Comparison of ENCODE assay signal across 10 mouse cellular contexts in the genomic region with DNA sequence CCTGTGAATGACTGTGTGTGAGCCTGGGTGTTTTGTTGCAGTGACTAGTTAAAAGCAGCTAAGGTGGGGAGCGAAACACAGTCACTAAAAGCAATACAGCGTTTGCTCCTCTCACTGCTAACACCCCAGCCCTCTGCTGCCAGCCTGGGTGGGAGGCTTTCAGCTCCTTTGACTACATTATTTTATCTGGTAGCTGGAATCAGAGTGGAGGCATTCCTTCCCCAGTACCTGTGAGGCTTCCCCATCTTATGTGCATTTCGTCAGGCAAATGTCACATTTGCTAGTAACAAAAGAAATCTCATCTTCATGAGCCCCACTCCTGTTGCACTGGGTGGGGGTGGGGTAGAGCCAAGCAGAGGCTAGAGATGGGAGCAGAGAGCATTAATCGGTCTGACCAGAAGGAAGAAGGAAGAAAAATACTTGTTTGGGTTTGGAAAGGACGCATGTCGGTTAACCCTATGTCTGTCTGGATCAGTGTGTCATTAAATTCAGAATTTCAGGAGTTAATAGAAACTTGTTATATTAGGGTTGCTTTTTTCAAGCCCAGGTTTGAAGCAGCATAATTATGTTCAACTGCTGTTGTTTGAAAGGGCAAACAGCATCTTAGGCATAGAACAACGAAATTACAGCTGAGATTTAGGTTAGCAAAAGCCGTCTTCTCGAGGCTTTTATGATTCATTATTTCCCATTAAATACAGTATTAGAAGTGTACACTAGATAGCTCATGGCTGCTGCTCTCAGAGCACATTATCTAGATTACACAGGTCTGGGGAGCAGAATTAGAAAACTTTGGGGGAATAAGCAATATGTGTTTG.
DNase-seq lines count a peak whose midpoint lies in the region; ATAC-seq and TF ChIP-seq lines count a peak whose summit lies in the region.
"Had no signal": no experiment of that assay in that cellular context is flagged by ENCODE, and none has a peak within 500 bp of the region (broad histone marks: within the 10 kb centered on the region; RNA-seq: fewer than 3 reads in every experiment).

No protein-coding gene starts in this region.

- TF ChIP-seq CTCF in intestine, postnatal 0 days (IDR thresholded peaks at IDR 0.05; ENCODE audit: low read depth) = no peak

- peak overlapping the region; percentile 92 for H3K27ac ChIP-seq in intestine, embryonic 14.5 days (ENCODE audit: low read depth)
- H3K27ac ChIP-seq in intestine, postnatal 0 days (ENCODE audit: low read depth, low read length) = no peak overlapping the region
- peak overlapping the region; percentile 67; the same call in 1 of the 2 replicates for H3K27ac ChIP-seq in intestine, embryonic 15.5 days
- peak overlapping the region; percentile 86 for H3K27ac ChIP-seq in neural tube, embryonic 13.5 days (replicated peaks)

- peak; percentile 74 for DNase-seq in intestine, embryonic 14.5 days (ENCODE audit: low spot score)
- DNase-seq in embryo, embryonic 9.5 days (ENCODE audit: extremely low spot score) = peak; percentile 59
- no peak for DNase-seq in urinary bladder, postnatal 10 days (ENCODE audit: low spot score)
- DNase-seq in ovary, postnatal 14 days (ENCODE audit: low spot score) = no peak
- DNase-seq in right cerebral cortex, postnatal 10 days (ENCODE audit: low spot score in 2 of 2) = no peak
- DNase-seq: gastrocnemius, postnatal 14 days; kidney, postnatal 14 days had no signal

- no peak overlapping the region for H3K4me3 ChIP-seq in intestine, embryonic 14.5 days (ENCODE audit: low read depth, low read length)
- H3K4me3 ChIP-seq in intestine, postnatal 0 days (ENCODE audit: low read depth, low read length) = no peak overlapping the region
- H3K4me3 ChIP-seq in intestine, embryonic 15.5 days (replicated peaks) = no peak overlapping the region
- no peak overlapping the region for H3K4me3 ChIP-seq in neural tube, embryonic 13.5 days

- H3K9ac ChIP-seq in intestine, embryonic 14.5 days (ENCODE audit: low read length) = peak overlapping the region; percentile 38
- H3K9ac ChIP-seq in intestine, postnatal 0 days (ENCODE audit: low read depth, low read length) = no peak overlapping the region
- 0 out of 2 replicates have a peak overlapping the region, but pooled peaks have one; percentile 14 for H3K9ac ChIP-seq in intestine, embryonic 15.5 days
- peak overlapping the region; percentile 67 for H3K9ac ChIP-seq in neural tube, embryonic 13.5 days

- 13% methylated on average over 9 of the region's 9 CpGs for WGBS in intestine, embryonic 14.5 days
- 50% methylated on average over 9 of the region's 9 CpGs for WGBS in intestine, postnatal 0 days
- WGBS in intestine, embryonic 15.5 days = 23% methylated on average over 9 of the region's 9 CpGs
- 13% methylated on average over 9 of the region's 9 CpGs for WGBS in neural tube, embryonic 13.5 days

- H3K9me3 ChIP-seq in intestine, embryonic 14.5 days (ENCODE audit: control insufficient read depth, low read length) = no peaks in the 10 kb centered on the region
- H3K9me3 ChIP-seq in intestine, postnatal 0 days (ENCODE audit: control insufficient read depth) = no peaks in the 10 kb centered on the region
- H3K9me3 ChIP-seq in intestine, embryonic 15.5 days = no peaks in the 10 kb centered on the region
- H3K9me3 ChIP-seq in neural tube, embryonic 13.5 days = no peaks in the 10 kb centered on the region

- H3K4me2 ChIP-seq in intestine, embryonic 14.5 days (ENCODE audit: low read length) = peak overlapping the region; percentile 50
- no peak overlapping the region for H3K4me2 ChIP-seq in intestine, postnatal 0 days (replicated peaks; ENCODE audit: low read depth)
- H3K4me2 ChIP-seq in intestine, embryonic 15.5 days (replicated peaks) = peak overlapping the region; percentile 7; the same call in 1 of the 2 replicates
- peak overlapping the region; percentile 58 for H3K4me2 ChIP-seq in neural tube, embryonic 13.5 days

- peaks cover 81% of the 10 kb centered on the region for H3K4me1 ChIP-seq in intestine, embryonic 14.5 days (replicated peaks; ENCODE audit: control insufficient read depth, insufficient read depth, low read length)
- 0 out of 2 replicates have a peak, but pooled peaks cover 3% of the 10 kb centered on the region for H3K4me1 ChIP-seq in intestine, postnatal 0 days (replicated peaks; ENCODE audit: control insufficient read depth, insufficient read depth, low read length)
- H3K4me1 ChIP-seq in intestine, embryonic 15.5 days (replicated peaks) = peaks cover 31% of the 10 kb centered on the region
- peaks cover 87% of the 10 kb centered on the region for H3K4me1 ChIP-seq in neural tube, embryonic 13.5 days (replicated peaks)

- no peaks in the 10 kb centered on the region for H3K27me3 ChIP-seq in intestine, embryonic 14.5 days (replicated peaks; ENCODE audit: control insufficient read depth, insufficient read depth, low read length)
- no peaks in the 10 kb centered on the region for H3K27me3 ChIP-seq in intestine, postnatal 0 days (replicated peaks; ENCODE audit: control insufficient read depth, insufficient read depth, low read length)
- no peaks in the 10 kb centered on the region for H3K27me3 ChIP-seq in intestine, embryonic 15.5 days (replicated peaks)
- H3K27me3 ChIP-seq in neural tube, embryonic 13.5 days = no peaks in the 10 kb centered on the region

- no peak for ATAC-seq in intestine, embryonic 14.5 days (replicated peaks; ENCODE audit: low FRiP score, low TSS enrichment, low read depth)
- ATAC-seq in intestine, postnatal 0 days = no peak
- ATAC-seq in intestine, embryonic 15.5 days = no peak
- ATAC-seq in neural tube, embryonic 13.5 days (ENCODE audit: low read depth) = 0 out of 2 replicates have a peak, but pooled peaks have one; percentile 20

- no peaks in the 10 kb centered on the region for H3K36me3 ChIP-seq in intestine, embryonic 14.5 days (ENCODE audit: control insufficient read depth, insufficient read depth, low read length)
- no peaks in the 10 kb centered on the region for H3K36me3 ChIP-seq in intestine, postnatal 0 days (ENCODE audit: control insufficient read depth, insufficient read depth)
- no peaks in the 10 kb centered on the region for H3K36me3 ChIP-seq in intestine, embryonic 15.5 days
- no peaks in the 10 kb centered on the region for H3K36me3 ChIP-seq in neural tube, embryonic 13.5 days

Comparison
In these comparisons a context has a peak if more than half of its experiments do, and no peak if none do; other contexts are left out.
1. DNase-seq: peak in intestine, embryonic 14.5 days (single experiment) and embryo, embryonic 9.5 days (single experiment); none in urinary bladder, postnatal 10 days (single experiment), ovary, postnatal 14 days (single experiment) and right cerebral cortex, postnatal 10 days (0 of 2).